Mouse (Mus musculus) forebrain, embryonic 11.5 days (tissue): ENCODE measurements around the gene Padi1. TPM values are rescaled to one million over a fixed set of nuclear protein-coding genes. Genes with fewer than 3 reads are reported as not detected.

Source experiments
- ATAC-seq: fragments of 200-750 bp; cut with Nextera tagmentation; replicated peaks from 2 replicates; pipeline ENCODE4 v1.8.0; 2017; ENCODE audit warnings: moderate TSS enrichment; ENCODE audit not compliant: low FRiP score
- DNase-seq: peaks from one replicate; pipeline ENCODE4 v3.0.0-alpha.2; 2017; ENCODE audit warnings: low spot score
- H3K27ac ChIP-seq: fragments of 300-500 bp; sonication (generic); 2 replicates; pipeline ENCODE4 v1.5.1; 2014; ENCODE audit warnings: low read depth, low read length
- H3K27me3 ChIP-seq: fragments of 300-500 bp; sonication (generic); 2 replicates; pipeline ENCODE4 v1.6.1; 2014; ENCODE audit warnings: mild to moderate bottlenecking, low read length, mixed read lengths; ENCODE audit not compliant: control insufficient read depth, insufficient read depth
- H3K36me3 ChIP-seq: fragments of 300-500 bp; sonication (generic); 2 replicates; pipeline ENCODE4 v1.6.1; 2014; ENCODE audit warnings: mild to moderate bottlenecking, low read length, moderate library complexity, mixed read lengths; ENCODE audit not compliant: control insufficient read depth, insufficient read depth
- H3K4me1 ChIP-seq: fragments of 300-500 bp; sonication (generic); replicated peaks from 2 replicates; pipeline ENCODE4 v1.6.1; 2014; ENCODE audit warnings: low read length, mixed read lengths; ENCODE audit not compliant: control insufficient read depth, insufficient read depth
- H3K4me2 ChIP-seq: fragments of 300-500 bp; sonication (generic); 2 replicates; pipeline ENCODE4 v1.6.1; 2014; ENCODE audit warnings: low read depth, mild to moderate bottlenecking, low read length, moderate library complexity, mixed read lengths; ENCODE audit not compliant: severe bottlenecking
- H3K4me3 ChIP-seq: fragments of 300-500 bp; sonication (generic); 2 replicates; pipeline ENCODE4 v1.5.1; 2014; ENCODE audit warnings: low read depth, low read length
- H3K9ac ChIP-seq: fragments of 300-500 bp; sonication (generic); 2 replicates; pipeline ENCODE4 v1.6.1; 2014; ENCODE audit warnings: low read length
- H3K9me3 ChIP-seq: fragments of 300-500 bp; sonication (generic); 2 replicates; pipeline ENCODE4 v1.6.1; 2016; ENCODE audit warnings: low read length, mixed read lengths; ENCODE audit not compliant: control insufficient read depth
- WGBS: fragments of 180-500 bp; shearing (Covaris S2); extraction: QIAGEN DNeasy Blood & Tissue Kit; methylation state at CpG from one replicate; pipeline ENCODE4 v1.1.7; 2014; 5-methylcytosine and 5-hydroxymethylcytosine counted together
- polyA plus RNA-seq: library from polyadenylated mRNA; unstranded; fragments of >200 nt; fragmentation: Nextera tagmentation; extraction: Ambion mirVana; gene quantifications from 2 replicates; pipeline ENCODE4 v1.2.1, GENCODE M21; 2014

Padi1 gene
- polyA plus RNA-seq, 1 experiment from 2014 or later: not detected

- 25% methylated on average over 8 of the region's 8 CpGs for WGBS
- no peak overlapping the region for H3K4me2 ChIP-seq
- no peak overlapping the region for H3K9ac ChIP-seq
- H3K36me3 ChIP-seq: no peaks in the 10 kb centered on the region
- H3K27ac ChIP-seq: no peak overlapping the region
- ATAC-seq: no peak
- H3K4me3 ChIP-seq: no peak overlapping the region
- no peaks in the 10 kb centered on the region for H3K9me3 ChIP-seq
- no peak for DNase-seq
- H3K27me3 ChIP-seq: no peaks in the 10 kb centered on the region
- peaks cover 6% of the 10 kb centered on the region; the same call in 1 of the 2 replicates for H3K4me1 ChIP-seq
Measured at GRCm38 (mm10) chr4:140837879-140838278, 7.7 kb downstream of the Padi1 start.

- H3K36me3 ChIP-seq: no peaks in the 10 kb centered on the region
- H3K9me3 ChIP-seq: no peaks in the 10 kb centered on the region
- 71% methylated on average over 11 of the region's 11 CpGs for WGBS
- no peak overlapping the region for H3K4me3 ChIP-seq
- H3K27me3 ChIP-seq: no peaks in the 10 kb centered on the region
- no peak overlapping the region for H3K27ac ChIP-seq
- DNase-seq (no peak), ATAC-seq (no peak)
- H3K9ac ChIP-seq: no peak overlapping the region; the same call in 1 of the 2 replicates
- peaks cover 6% of the 10 kb centered on the region; the same call in 1 of the 2 replicates for H3K4me1 ChIP-seq
- H3K4me2 ChIP-seq: no peak overlapping the region
Measured at GRCm38 (mm10) chr4:140836208-140836866, 9.2 kb downstream of the Padi1 start.

- peaks cover 6% of the 10 kb centered on the region; the same call in 1 of the 2 replicates for H3K4me1 ChIP-seq
- no peaks in the 10 kb centered on the region for H3K36me3 ChIP-seq
- peak; percentile 89 for DNase-seq
- no peak overlapping the region for H3K27ac ChIP-seq
- peak; percentile 90 for ATAC-seq
- H3K27me3 ChIP-seq: no peaks in the 10 kb centered on the region
- no peak overlapping the region for H3K4me3 ChIP-seq
- no peaks in the 10 kb centered on the region for H3K9me3 ChIP-seq
- no peak overlapping the region; the same call in 1 of the 2 replicates for H3K9ac ChIP-seq
- H3K4me2 ChIP-seq: peak overlapping the region; percentile 11; the same call in 1 of the 2 replicates
- WGBS: 2% methylated on average over 10 of the region's 10 CpGs
Measured at GRCm38 (mm10) chr4:140835682-140836081, 9.9 kb downstream of the Padi1 start.

- DNase-seq (no peak), ATAC-seq (no peak)
- WGBS: 68% methylated on average over 6 of the region's 6 CpGs
- Histone ChIP-seq H3K4me2 (no peak overlapping the region), H3K27ac (no peak overlapping the region), H3K4me3 (no peak overlapping the region), H3K36me3 (no peaks in the 10 kb centered on the region), H3K27me3 (no peaks in the 10 kb centered on the region), H3K9ac (no peak overlapping the region), H3K4me1 (peaks cover 6% of the 10 kb centered on the region; the same call in 1 of the 2 replicates), H3K9me3 (no peaks in the 10 kb centered on the region)
Measured at GRCm38 (mm10) chr4:140834327-140834934, 11.1 kb downstream of the Padi1 start.

GRCm38 (mm10) chr4:140832821-140833220, 12.8 kb downstream of the Padi1 start:
- H3K27ac ChIP-seq: no peak overlapping the region
- peaks cover 4% of the 10 kb centered on the region; the same call in 1 of the 2 replicates for H3K4me1 ChIP-seq
- no peak overlapping the region for H3K4me2 ChIP-seq
- no peaks in the 10 kb centered on the region for H3K36me3 ChIP-seq
- no peak overlapping the region for H3K9ac ChIP-seq
- H3K27me3 ChIP-seq: no peaks in the 10 kb centered on the region
- no peaks in the 10 kb centered on the region for H3K9me3 ChIP-seq
- 56% methylated on average over 8 of the region's 8 CpGs for WGBS
- no peak for DNase-seq
- no peak for ATAC-seq
- H3K4me3 ChIP-seq: no peak overlapping the region

GRCm38 (mm10) chr4:140831808-140832207, 13.8 kb downstream of the Padi1 start:
- no peak overlapping the region for H3K27ac ChIP-seq
- no peaks in the 10 kb centered on the region for H3K36me3 ChIP-seq
- WGBS: 96% methylated on average over 4 of the region's 4 CpGs
- no peak overlapping the region for H3K4me2 ChIP-seq
- H3K9me3 ChIP-seq: no peaks in the 10 kb centered on the region
- H3K27me3 ChIP-seq: no peaks in the 10 kb centered on the region
- DNase-seq: no peak
- H3K9ac ChIP-seq: no peak overlapping the region
- H3K4me1 ChIP-seq: peaks cover 4% of the 10 kb centered on the region; the same call in 1 of the 2 replicates
- no peak for ATAC-seq
- H3K4me3 ChIP-seq: no peak overlapping the region

GRCm38 (mm10) chr4:140827237-140827636, 18.3 kb downstream of the Padi1 start:
- no peaks in the 10 kb centered on the region for H3K9me3 ChIP-seq
- no peaks in the 10 kb centered on the region for H3K4me1 ChIP-seq
- ATAC-seq (no peak), DNase-seq (no peak)
- H3K4me2 ChIP-seq: no peak overlapping the region
- H3K27ac ChIP-seq: no peak overlapping the region
- H3K27me3 ChIP-seq: no peaks in the 10 kb centered on the region
- H3K9ac ChIP-seq: no peak overlapping the region
- H3K36me3 ChIP-seq: no peaks in the 10 kb centered on the region
- WGBS: 55% methylated on average over 3 of the region's 3 CpGs
- no peak overlapping the region for H3K4me3 ChIP-seq

- no peak overlapping the region for H3K27ac ChIP-seq
- H3K4me1 ChIP-seq: no peaks in the 10 kb centered on the region
- 59% methylated on average over 11 of the region's 11 CpGs for WGBS
- no peak overlapping the region for H3K4me2 ChIP-seq
- H3K9me3 ChIP-seq: no peaks in the 10 kb centered on the region
- no peaks in the 10 kb centered on the region for H3K27me3 ChIP-seq
- H3K36me3 ChIP-seq: no peaks in the 10 kb centered on the region
- ATAC-seq: no peak
- no peak for DNase-seq
- H3K4me3 ChIP-seq: no peak overlapping the region
- no peak overlapping the region for H3K9ac ChIP-seq
Measured at GRCm38 (mm10) chr4:140825942-140826341, 19.6 kb downstream of the Padi1 start.
